Mouse (Mus musculus) lung, adult 2 months (tissue): ENCODE data around the gene Aox3. TPM values are rescaled to one million over a fixed set of nuclear protein-coding genes. Genes with fewer than 3 reads are reported as not detected.

Source experiments
- DNase-seq: peaks from one replicate; pipeline ENCODE4 v3.0.0; 2022
- H3K4me1 ChIP-seq: fragments of 200-500 bp; 2 replicates; pipeline ENCODE4 v1.6.1; 2011; ENCODE audit warnings: low read length; ENCODE audit not compliant: control insufficient read depth, insufficient read depth
- H3K4me3 ChIP-seq: fragments of 200-500 bp; replicated peaks from 2 replicates; pipeline ENCODE3; 2011; ENCODE audit warnings: low read depth, mild to moderate bottlenecking, control low read depth, low read length; ENCODE audit errors: extremely low read depth
- CTCF ChIP-seq: fragments of 200-500 bp; IDR thresholded peaks from 2 replicates; pipeline ENCODE4 v1.5.1; 2011; ENCODE audit warnings: mild to moderate bottlenecking, low read length, control low read depth; ENCODE audit not compliant: insufficient read depth
- POLR2A ChIP-seq: fragments of 200-500 bp; IDR thresholded peaks from 2 replicates; pipeline ENCODE4 v1.6.1; 2011; ENCODE audit warnings: low read depth, mild to moderate bottlenecking, control low read depth, low read length, borderline replicate concordance; ENCODE audit errors: extremely low read depth
- WGBS: fragments of 180-500 bp; shearing (Covaris S2); methylation state at CpG from one replicate; pipeline ENCODE4 v1.1.7; 2018; 5-methylcytosine and 5-hydroxymethylcytosine counted together
- polyA plus RNA-seq: library from polyadenylated mRNA; depleted of rRNA; stranded (reverse); fragments of >200 nt; gene quantifications from 2 replicates; pipeline ENCODE4 v1.2.3, GENCODE M21; 2012; rRNA removed

The Aox3 gene
- polyA plus RNA-seq, result 23.9 and 41.6 TPM in 2 replicates

- peak; percentile 48; the same call in 1 of the 2 replicates for TF ChIP-seq POLR2A
- TF ChIP-seq CTCF, result peak; percentile 67
- H3K4me1 ChIP-seq, result no peaks in the 10 kb centered on the region; the same call in 1 of the 2 replicates
- H3K4me3 ChIP-seq, result peak within 1 kb of the TSS; percentile 55
- WGBS, result 13% methylated on average over 11 of the region's 11 CpGs
- peak; percentile 63 for DNase-seq
Measured at GRCm38 (mm10) chr1:58112880-58113279, at the start of gene Aox3. TSS of gene Aox3 (plus strand) at chr1:58113130.

- no peak for DNase-seq
- TF ChIP-seq POLR2A (no peak), CTCF (no peak)
- WGBS, result 84% methylated on average over 5 of the region's 5 CpGs
- no peak overlapping the region for H3K4me3 ChIP-seq
- H3K4me1 ChIP-seq, result no peaks in the 10 kb centered on the region
Measured at GRCm38 (mm10) chr1:58065151-58065550, 47.8 kb upstream of the Aox3 start.

- 63% methylated on average over 3 of the region's 3 CpGs for WGBS
- no peak for DNase-seq
- Histone ChIP-seq H3K4me1 (no peaks in the 10 kb centered on the region), H3K4me3 (no peak overlapping the region)
- no peak for TF ChIP-seq POLR2A
- no peak for TF ChIP-seq CTCF
Measured at GRCm38 (mm10) chr1:58065606-58066005, 47.3 kb upstream of the Aox3 start.

GRCm38 (mm10) chr1:58069181-58069580, 43.7 kb upstream of the Aox3 start:
- TF ChIP-seq POLR2A (no peak), CTCF (no peak)
- H3K4me1 ChIP-seq, result no peaks in the 10 kb centered on the region
- WGBS, result 51% methylated on average over 6 of the region's 6 CpGs
- no peak overlapping the region for H3K4me3 ChIP-seq
- no peak for DNase-seq

- Histone ChIP-seq H3K4me1 (no peaks in the 10 kb centered on the region), H3K4me3 (no peak overlapping the region)
- TF ChIP-seq CTCF (no peak), POLR2A (no peak)
- no peak for DNase-seq
- WGBS, result 90% methylated on average over 11 of the region's 11 CpGs
Measured at GRCm38 (mm10) chr1:58070091-58070490, 42.8 kb upstream of the Aox3 start.

- H3K4me3 ChIP-seq, result no peak overlapping the region
- DNase-seq, result no peak
- 53% methylated on average over 9 of the region's 9 CpGs for WGBS
- no peaks in the 10 kb centered on the region for H3K4me1 ChIP-seq
- no peak for TF ChIP-seq POLR2A
- no peak for TF ChIP-seq CTCF
Measured at GRCm38 (mm10) chr1:58071006-58071405, 41.9 kb upstream of the Aox3 start.

GRCm38 (mm10) chr1:58071509-58071908, 41.4 kb upstream of the Aox3 start:
- DNase-seq, result no peak

GRCm38 (mm10) chr1:58072416-58072815, 40.5 kb upstream of the Aox3 start:
- no peak for DNase-seq
- 69% methylated on average over 2 of the region's 2 CpGs for WGBS
- Histone ChIP-seq H3K4me3 (no peak overlapping the region), H3K4me1 (no peaks in the 10 kb centered on the region)
- no peak for TF ChIP-seq POLR2A
- no peak for TF ChIP-seq CTCF

More at GRCm38 (mm10) chr1:58071509-58071908, 41.4 kb upstream of the Aox3 start:
- TF ChIP-seq POLR2A, result no peak
- no peak for TF ChIP-seq CTCF
- 77% methylated on average over 1 of the region's 1 CpGs for WGBS
- Histone ChIP-seq H3K4me3 (no peak overlapping the region), H3K4me1 (no peaks in the 10 kb centered on the region)

GRCm38 (mm10) chr1:58072991-58073730, 39.8 kb upstream of the Aox3 start:
- DNase-seq, result no peak
- H3K4me3 ChIP-seq, result no peak overlapping the region
- 58% methylated on average over 12 of the region's 12 CpGs for WGBS
- no peak for TF ChIP-seq CTCF
- no peak for TF ChIP-seq POLR2A
- no peaks in the 10 kb centered on the region for H3K4me1 ChIP-seq

- Histone ChIP-seq H3K4me3 (no peak overlapping the region), H3K4me1 (no peaks in the 10 kb centered on the region)
- TF ChIP-seq POLR2A (no peak), CTCF (no peak)
- DNase-seq, result no peak
- WGBS, result 90% methylated on average over 2 of the region's 2 CpGs
Measured at GRCm38 (mm10) chr1:58074266-58074665, 38.7 kb upstream of the Aox3 start.
